Mouse (Mus musculus) G1E (cell line): ENCODE measurements around the gene Atp5b. TPM values are rescaled to one million over a fixed set of nuclear protein-coding genes. Genes with fewer than 3 reads are reported as not detected.

Source experiments
- ATAC-seq: 2 replicates; pipeline ENCODE4 v1.8.0; 2016; ENCODE audit warnings: mild to moderate bottlenecking; ENCODE audit not compliant: insufficient number of reproducible peaks, poor library complexity, low FRiP score, severe bottlenecking; ENCODE audit errors: extremely low read depth
- DNase-seq: peaks from one replicate; pipeline ENCODE4 v3.0.0; 2012; ENCODE audit warnings: low spot score
- H3K27me3 ChIP-seq: 2 replicates; pipeline ENCODE4 v1.6.1; 2012; ENCODE audit warnings: mild to moderate bottlenecking, low read length, inconsistent platforms; ENCODE audit not compliant: insufficient read depth
- H3K36me3 ChIP-seq: replicated peaks from 2 replicates; pipeline ENCODE3; 2012; ENCODE audit warnings: mild to moderate bottlenecking, inconsistent platforms
- H3K4me1 ChIP-seq: 2 replicates; pipeline ENCODE4 v1.6.1; 2012; ENCODE audit warnings: low read depth, low read length, inconsistent platforms, mixed read lengths; ENCODE audit not compliant: insufficient read depth
- H3K4me3 ChIP-seq: 2 replicates; pipeline ENCODE4 v1.5.1; 2012; ENCODE audit warnings: low read depth, mild to moderate bottlenecking, inconsistent platforms, low read length, moderate library complexity, mixed read lengths
- H3K9me3 ChIP-seq: replicated peaks from 2 replicates; pipeline ENCODE4 v1.6.1; 2012; ENCODE audit warnings: inconsistent platforms
- CTCF ChIP-seq: IDR thresholded peaks from 2 replicates; pipeline ENCODE4 v1.5.1; 2012; ENCODE audit warnings: low read depth, low read length, inconsistent platforms, mixed read lengths
- GATA1 ChIP-seq: IDR thresholded peaks from 2 replicates; pipeline ENCODE4 v1.6.1; 2012; ENCODE audit warnings: borderline replicate concordance, low read length, inconsistent platforms, mixed read lengths
- GATA2 ChIP-seq: IDR thresholded peaks from 2 replicates; pipeline ENCODE4 v1.6.1; 2012; ENCODE audit warnings: low read depth, low read length, inconsistent platforms, borderline replicate concordance
- POLR2AphosphoS5 ChIP-seq: IDR thresholded peaks from 2 replicates; pipeline ENCODE4 v1.6.1; 2012; ENCODE audit warnings: low read depth, low read length, inconsistent platforms; ENCODE audit not compliant: insufficient replicate concordance
- TAL1 ChIP-seq: conservative IDR thresholded peaks from 2 replicates; pipeline ENCODE4 v1.6.1; 2012; ENCODE audit warnings: low read depth, low read length, inconsistent platforms, mixed read lengths
- polyA plus RNA-seq: library from polyadenylated mRNA; stranded (reverse); fragments of >175 nt; gene quantifications from 2 replicates; pipeline ENCODE4 v1.2.3, GENCODE M21; 2012
- total RNA-seq, 2 experiments: library from RNA; stranded (forward) in 1 of 2; stranded (reverse) in 1 of 2; fragments of 200-1000 nt in 1 of 2; fragments of >200 nt in 1 of 2; fragmentation: Nextera tagmentation in 1 of 2; gene quantifications; 2 replicates each; pipeline ENCODE4 v1.2.3; 2014 to 2017

The Atp5b gene
- total and polyA plus RNA-seq, 3 experiments, result 1,412 to 2,974 (median 2,076) TPM

DNA sequence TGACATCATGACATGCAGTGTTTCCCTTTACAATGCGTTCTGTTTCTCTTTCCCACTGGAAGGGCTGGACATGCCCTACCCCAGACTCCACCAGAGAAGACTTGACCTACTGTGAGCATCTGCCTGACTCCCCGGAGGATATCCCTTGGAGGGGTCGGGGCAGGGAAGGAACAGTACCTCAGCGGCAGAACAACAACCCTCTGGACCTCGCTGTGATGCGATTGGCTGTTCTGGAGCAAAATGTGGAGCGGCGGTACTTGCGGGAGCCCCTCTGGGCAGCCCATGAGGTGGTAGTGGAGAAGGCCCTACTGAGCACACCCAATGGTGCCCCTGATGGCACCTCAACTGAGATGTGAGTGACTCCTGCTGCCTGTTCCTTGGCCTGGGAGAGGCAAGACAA lies 41.8 kb downstream of the Atp5b start:
- Histone ChIP-seq H3K4me3 (no peak overlapping the region), H3K9me3 (no peaks in the 10 kb centered on the region), H3K4me1 (no peaks in the 10 kb centered on the region; the same call in 1 of the 2 replicates), H3K27me3 (no peaks in the 10 kb centered on the region), H3K36me3 (peaks cover 96% of the 10 kb centered on the region)
- no peak for ATAC-seq
- TF ChIP-seq GATA2, result no peak
- DNase-seq, result no peak

DNA sequence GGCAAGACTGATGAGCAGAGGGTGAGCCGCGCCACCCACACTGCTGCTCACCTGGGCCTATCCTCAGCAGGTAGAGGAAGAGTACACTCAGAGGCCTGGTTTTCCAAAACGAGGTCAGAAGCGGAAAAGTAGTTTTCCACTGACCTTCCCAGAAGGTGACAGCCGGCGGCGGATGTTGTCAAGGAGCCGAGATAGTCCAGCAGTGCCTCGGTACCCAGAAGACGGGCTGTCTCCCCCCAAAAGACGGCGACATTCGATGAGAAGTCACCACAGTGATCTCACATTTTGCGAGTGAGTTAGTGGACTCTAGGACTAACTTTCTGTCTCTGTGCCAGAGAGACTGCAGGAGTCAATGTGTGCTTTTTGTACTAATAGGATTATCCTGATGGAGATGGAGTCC lies 42.9 kb downstream of the Atp5b start:
- Histone ChIP-seq H3K4me3 (no peak overlapping the region), H3K36me3 (peaks cover 95% of the 10 kb centered on the region), H3K9me3 (no peaks in the 10 kb centered on the region), H3K4me1 (no peaks in the 10 kb centered on the region; the same call in 1 of the 2 replicates), H3K27me3 (no peaks in the 10 kb centered on the region)
- DNase-seq, result no peak
- ATAC-seq, result no peak
- no peak for TF ChIP-seq GATA1
- no peak for TF ChIP-seq POLR2AphosphoS5

DNA sequence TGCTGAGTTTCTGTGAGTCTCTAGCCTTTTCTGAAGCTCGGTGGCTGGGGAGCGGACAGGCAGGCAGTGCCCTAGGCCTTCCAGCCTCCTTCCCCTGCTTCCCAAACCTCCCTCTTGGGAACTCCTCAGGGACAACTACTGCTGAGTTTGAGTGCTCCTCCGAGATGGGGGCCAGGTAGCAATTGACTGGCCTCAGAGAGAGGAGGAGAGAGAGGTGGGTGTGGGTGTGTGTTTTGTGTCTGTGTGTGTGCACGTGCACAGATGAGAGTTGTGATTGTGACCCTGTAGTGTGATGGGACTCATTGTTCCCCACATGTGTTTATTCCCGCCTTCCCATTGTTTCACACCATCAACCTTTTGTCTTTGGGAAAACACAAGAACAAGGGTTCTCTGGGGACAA lies 44.4 kb downstream of the Atp5b start:
- no peak overlapping the region for H3K4me3 ChIP-seq
- peaks cover 93% of the 10 kb centered on the region for H3K36me3 ChIP-seq
- no peak for ATAC-seq
- TF ChIP-seq POLR2AphosphoS5 (no peak), TAL1 (no peak), GATA2 (no peak), CTCF (no peak), GATA1 (no peak)
- no peak for DNase-seq
- no peaks in the 10 kb centered on the region for H3K9me3 ChIP-seq
- no peaks in the 10 kb centered on the region for H3K27me3 ChIP-seq
- no peaks in the 10 kb centered on the region; the same call in 1 of the 2 replicates for H3K4me1 ChIP-seq

DNA sequence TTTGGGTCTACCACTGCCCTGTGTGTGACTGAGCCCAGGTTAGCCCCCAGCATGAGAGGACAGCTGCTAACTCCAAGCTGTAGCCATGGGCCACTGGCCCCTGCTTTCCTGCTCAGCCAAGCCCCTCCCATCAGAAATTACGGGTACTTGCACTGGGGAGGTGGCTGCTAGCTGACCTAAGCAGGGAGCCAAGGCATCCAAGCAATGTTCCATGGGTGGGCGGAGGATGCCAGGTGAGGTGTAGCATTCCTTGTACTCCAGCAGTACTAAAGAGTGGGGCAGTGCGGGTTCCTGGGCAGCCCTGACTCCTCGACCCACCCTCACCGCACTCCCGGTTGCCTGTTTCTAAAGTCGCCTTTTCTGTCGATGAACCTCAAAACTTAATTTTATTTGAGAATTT lies 45.1 kb downstream of the Atp5b start:
- DNase-seq (no peak), ATAC-seq (no peak)
- Histone ChIP-seq H3K9me3 (no peaks in the 10 kb centered on the region), H3K4me3 (no peak overlapping the region), H3K27me3 (no peaks in the 10 kb centered on the region), H3K36me3 (peaks cover 90% of the 10 kb centered on the region), H3K4me1 (no peaks in the 10 kb centered on the region; the same call in 1 of the 2 replicates)
- no peak for TF ChIP-seq GATA2
- no peak for TF ChIP-seq TAL1
- TF ChIP-seq POLR2AphosphoS5, result no peak
- TF ChIP-seq CTCF, result no peak
- no peak for TF ChIP-seq GATA1

DNA sequence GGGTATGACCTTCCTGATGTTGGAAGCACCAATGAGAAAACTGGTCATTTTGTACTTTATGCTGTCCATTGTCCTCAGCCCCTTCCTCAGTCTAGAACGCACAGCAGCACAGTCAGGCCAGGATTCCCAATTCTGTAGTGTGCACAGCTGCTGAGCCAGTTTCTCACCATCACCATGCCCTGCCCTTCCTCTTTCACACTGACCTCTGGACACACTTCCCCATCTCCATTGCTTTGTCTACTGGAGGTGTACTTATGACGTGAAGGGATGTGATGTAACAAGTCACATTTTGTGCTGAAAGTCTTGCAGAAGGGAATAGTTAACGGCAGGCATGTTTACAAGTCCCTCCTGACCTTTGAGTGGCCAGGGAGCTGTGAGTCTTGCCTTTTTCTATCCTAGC lies 48.2 kb downstream of the Atp5b start:
- no peaks in the 10 kb centered on the region; the same call in 1 of the 2 replicates for H3K4me1 ChIP-seq
- H3K27me3 ChIP-seq, result no peaks in the 10 kb centered on the region
- DNase-seq, result no peak
- peaks cover 81% of the 10 kb centered on the region for H3K36me3 ChIP-seq
- ATAC-seq, result no peak
- H3K4me3 ChIP-seq, result no peak overlapping the region
- no peak for TF ChIP-seq CTCF
- TF ChIP-seq POLR2AphosphoS5, result no peak
- TF ChIP-seq GATA1, result no peak
- no peak for TF ChIP-seq GATA2
- TF ChIP-seq TAL1, result no peak
- H3K9me3 ChIP-seq, result no peaks in the 10 kb centered on the region

DNA sequence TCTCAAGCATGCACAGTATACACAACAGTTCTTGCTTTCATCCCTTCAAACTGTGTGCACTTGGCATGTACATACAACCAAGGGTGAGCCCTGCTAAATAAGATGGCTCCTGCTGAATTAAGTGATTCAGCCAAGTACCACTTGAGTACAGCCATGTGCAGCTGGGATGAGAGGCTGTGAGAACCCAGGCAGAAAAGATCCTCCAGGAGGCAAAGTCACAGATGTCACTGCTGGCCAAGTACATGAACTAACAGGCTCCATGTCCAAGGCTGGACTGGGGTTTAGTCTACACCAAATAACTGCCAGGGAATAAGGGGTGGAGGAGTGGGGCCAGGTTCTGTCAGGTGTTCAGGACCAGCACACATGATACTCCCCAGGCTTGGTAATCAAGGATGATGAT lies 48.7 kb downstream of the Atp5b start:
- TF ChIP-seq CTCF (no peak), GATA2 (no peak), GATA1 (no peak), POLR2AphosphoS5 (no peak), TAL1 (no peak)
- H3K27me3 ChIP-seq, result no peaks in the 10 kb centered on the region
- no peaks in the 10 kb centered on the region; the same call in 1 of the 2 replicates for H3K4me1 ChIP-seq
- peaks cover 76% of the 10 kb centered on the region for H3K36me3 ChIP-seq
- no peak for DNase-seq
- no peak for ATAC-seq
- H3K9me3 ChIP-seq, result no peaks in the 10 kb centered on the region
- H3K4me3 ChIP-seq, result no peak overlapping the region

DNA sequence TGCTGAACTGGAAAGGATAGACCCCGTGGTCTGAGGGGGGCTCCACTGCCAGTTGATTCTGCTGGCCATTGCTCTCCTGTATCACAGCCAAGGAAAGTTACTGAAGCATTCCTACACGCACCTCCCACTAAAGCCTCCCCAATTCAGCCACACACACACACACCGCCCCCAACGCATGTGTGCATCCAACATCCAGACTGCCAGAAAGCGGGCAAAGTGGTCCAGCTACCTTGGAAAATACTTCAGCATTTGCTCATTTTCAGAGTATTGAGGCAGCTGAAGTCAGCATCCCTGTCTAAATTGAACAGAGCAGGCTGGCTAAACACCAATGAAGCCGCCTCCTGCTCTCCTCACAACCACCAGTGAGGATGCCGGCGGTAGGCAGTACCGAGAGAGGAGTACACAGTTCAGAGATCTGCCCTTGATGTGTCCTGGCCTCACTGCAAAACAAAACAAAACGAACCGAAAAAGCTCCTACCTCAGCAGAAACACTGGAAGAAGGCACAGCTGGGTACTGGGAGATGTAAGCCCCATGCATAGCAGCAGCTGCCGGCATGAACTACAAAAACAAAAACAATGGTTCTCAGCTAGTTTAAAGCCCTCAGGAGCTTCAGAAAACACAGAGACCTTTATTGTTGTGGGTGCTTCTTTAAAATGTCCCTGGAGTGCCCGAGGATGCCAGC lies 50.7 kb downstream of the Atp5b start:
- Histone ChIP-seq H3K36me3 (peaks cover 68% of the 10 kb centered on the region), H3K4me1 (no peaks in the 10 kb centered on the region)

More for the DNA sequence above, 50.7 kb downstream of the Atp5b start:
- no peaks in the 10 kb centered on the region for H3K27me3 ChIP-seq
- no peak for TF ChIP-seq POLR2AphosphoS5
- TF ChIP-seq GATA1, result no peak
- no peak for TF ChIP-seq CTCF
- H3K4me3 ChIP-seq, result no peak overlapping the region
- no peaks in the 10 kb centered on the region for H3K9me3 ChIP-seq
- ATAC-seq (no peak), DNase-seq (no peak)
